Mouse (Mus musculus): ENCODE results near the gene Sat2. TPM values are rescaled to one million over a fixed set of nuclear protein-coding genes. Genes with fewer than 3 reads are reported as not detected.

Sat2 gene
- polyA plus RNA-seq (2015; fragmentation: Nextera tagmentation; extraction: Ambion mirVana), result 22.0 and 24.7 TPM in 2 replicates

GRCm38 (mm10) chr11:69621571-69622268, at the start of gene Sat2:
TSS of gene Sat2 (plus strand) at chr11:69622024.
- H3K4me2 ChIP-seq, result peak within 1 kb of the TSS; percentile 82
- ATAC-seq (ENCODE audit: low FRiP score), result peak; percentile 92
- H3K27ac ChIP-seq (replicated peaks), result peak within 1 kb of the TSS; percentile 86
- under 1% methylated on average over 20 of the region's 20 CpGs for WGBS
- no peaks in the 10 kb centered on the region for H3K9me3 ChIP-seq (replicated peaks)
- peak within 1 kb of the TSS; percentile 56 for H3K4me3 ChIP-seq (replicated peaks)
- no peaks in the 10 kb centered on the region for H3K36me3 ChIP-seq
- H3K9ac ChIP-seq (replicated peaks), result peak within 1 kb of the TSS; percentile 63
- H3K4me1 ChIP-seq, result peaks cover 20% of the 10 kb centered on the region
- no peaks in the 10 kb centered on the region for H3K27me3 ChIP-seq (replicated peaks)

GRCm38 (mm10) chr11:69575220-69575619, 46.6 kb upstream of the Sat2 start:
- 72% methylated on average over 3 of the region's 3 CpGs for WGBS
- Histone ChIP-seq H3K27ac (replicated peaks) (no peak overlapping the region), H3K27me3 (replicated peaks) (no peaks in the 10 kb centered on the region), H3K4me2 (no peak overlapping the region), H3K9me3 (replicated peaks) (no peaks in the 10 kb centered on the region), H3K36me3 (peaks cover 23% of the 10 kb centered on the region), H3K4me3 (replicated peaks) (no peak overlapping the region), H3K4me1 (peaks cover 43% of the 10 kb centered on the region), H3K9ac (replicated peaks) (no peak overlapping the region)
- ATAC-seq (ENCODE audit: low FRiP score), result no peak

GRCm38 (mm10) chr11:69576307-69576706, 45.5 kb upstream of the Sat2 start:
- H3K27ac ChIP-seq (replicated peaks), result no peak overlapping the region
- no peak overlapping the region for H3K4me2 ChIP-seq
- H3K27me3 ChIP-seq (replicated peaks), result no peaks in the 10 kb centered on the region
- WGBS, result 79% methylated on average over 5 of the region's 5 CpGs
- H3K4me1 ChIP-seq, result peaks cover 43% of the 10 kb centered on the region
- peaks cover 12% of the 10 kb centered on the region for H3K36me3 ChIP-seq
- ATAC-seq (ENCODE audit: low FRiP score), result no peak
- no peaks in the 10 kb centered on the region for H3K9me3 ChIP-seq (replicated peaks)
- H3K4me3 ChIP-seq (replicated peaks), result no peak overlapping the region
- no peak overlapping the region for H3K9ac ChIP-seq (replicated peaks)

GRCm38 (mm10) chr11:69578301-69578700, 43.5 kb upstream of the Sat2 start:
- Histone ChIP-seq H3K9ac (replicated peaks) (peak overlapping the region; percentile 77), H3K4me1 (peaks cover 58% of the 10 kb centered on the region), H3K36me3 (peaks cover 3% of the 10 kb centered on the region; the same call in 1 of the 2 replicates), H3K27me3 (replicated peaks) (no peaks in the 10 kb centered on the region), H3K27ac (replicated peaks) (no peak overlapping the region; the same call in 1 of the 2 replicates), H3K4me2 (peak overlapping the region; percentile 90), H3K9me3 (replicated peaks) (no peaks in the 10 kb centered on the region), H3K4me3 (replicated peaks) (peak overlapping the region; percentile 83)
- no peak for ATAC-seq (ENCODE audit: low FRiP score)
- WGBS, result 18% methylated on average over 15 of the region's 15 CpGs

- Histone ChIP-seq H3K9ac (replicated peaks) (peak overlapping the region; percentile 77), H3K4me1 (peaks cover 58% of the 10 kb centered on the region), H3K27me3 (replicated peaks) (no peaks in the 10 kb centered on the region), H3K27ac (replicated peaks) (peak overlapping the region; percentile 96), H3K9me3 (replicated peaks) (no peaks in the 10 kb centered on the region), H3K4me2 (peak overlapping the region; percentile 90), H3K36me3 (peaks cover 3% of the 10 kb centered on the region; the same call in 1 of the 2 replicates), H3K4me3 (replicated peaks) (peak overlapping the region; percentile 83)
- peak; percentile 91 for ATAC-seq (ENCODE audit: low FRiP score)
- 2% methylated on average over 39 of the region's 39 CpGs for whole genome bisulfite sequencing
Observed at GRCm38 (mm10) chr11:69579128-69580017, 42.5 kb upstream of the Sat2 start.

- H3K4me1 ChIP-seq, result peaks cover 53% of the 10 kb centered on the region
- WGBS, result 0% methylated on average over 13 of the region's 13 CpGs
Observed at GRCm38 (mm10) chr11:69580091-69580514, 41.7 kb upstream of the Sat2 start, which contains the start of the genes Wrap53 and Trp53. TSS of gene Wrap53 (minus strand) at chr11:69580255. TSS of gene Trp53 (plus strand) at chr11:69580359.

GRCm38 (mm10) chr11:69580572-69581146, 41.2 kb upstream of the Sat2 start:
- H3K4me1 ChIP-seq, result peaks cover 47% of the 10 kb centered on the region
- WGBS, result under 1% methylated on average over 25 of the region's 25 CpGs
- no peaks in the 10 kb centered on the region for H3K27me3 ChIP-seq (replicated peaks)
- H3K9me3 ChIP-seq (replicated peaks), result no peaks in the 10 kb centered on the region
- H3K4me3 ChIP-seq (replicated peaks), result peak overlapping the region; percentile 83
- peak overlapping the region; percentile 75 for H3K9ac ChIP-seq (replicated peaks)
- peak overlapping the region; percentile 90 for H3K4me2 ChIP-seq
- peak; percentile 9; the same call in 1 of the 2 replicates for ATAC-seq (ENCODE audit: low FRiP score)
- H3K36me3 ChIP-seq, result no peaks in the 10 kb centered on the region
- peak overlapping the region; percentile 96 for H3K27ac ChIP-seq (replicated peaks)

More at GRCm38 (mm10) chr11:69580091-69580514, 41.7 kb upstream of the Sat2 start, which contains the start of the genes Wrap53 and Trp53:
- peak; percentile 72 for ATAC-seq (ENCODE audit: low FRiP score)
- H3K27me3 ChIP-seq (replicated peaks), result no peaks in the 10 kb centered on the region
- H3K9ac ChIP-seq (replicated peaks), result peak within 1 kb of the TSS; percentile 77
- no peaks in the 10 kb centered on the region for H3K36me3 ChIP-seq
- H3K27ac ChIP-seq (replicated peaks), result peak within 1 kb of the TSS; percentile 96
- H3K4me2 ChIP-seq, result peak within 1 kb of the TSS; percentile 90
- no peaks in the 10 kb centered on the region for H3K9me3 ChIP-seq (replicated peaks)
- peak within 1 kb of the TSS; percentile 83 for H3K4me3 ChIP-seq (replicated peaks)

- H3K27ac ChIP-seq (replicated peaks), result peak overlapping the region; percentile 96
- under 1% methylated on average over 36 of the region's 36 CpGs for WGBS
- no peaks in the 10 kb centered on the region for H3K27me3 ChIP-seq (replicated peaks)
- peak; percentile 78 for ATAC-seq (ENCODE audit: low FRiP score)
- peak overlapping the region; percentile 90 for H3K4me2 ChIP-seq
- H3K4me1 ChIP-seq, result peaks cover 43% of the 10 kb centered on the region
- no peaks in the 10 kb centered on the region for H3K9me3 ChIP-seq (replicated peaks)
- H3K9ac ChIP-seq (replicated peaks), result peak overlapping the region; percentile 75
- peak overlapping the region; percentile 83 for H3K4me3 ChIP-seq (replicated peaks)
- H3K36me3 ChIP-seq, result no peaks in the 10 kb centered on the region
Observed at GRCm38 (mm10) chr11:69581147-69581688, 40.6 kb upstream of the Sat2 start.

GRCm38 (mm10) chr11:69581814-69582213, 40.0 kb upstream of the Sat2 start:
- WGBS, result under 1% methylated on average over 8 of the region's 8 CpGs
- ATAC-seq (ENCODE audit: low FRiP score), result no peak

GRCm38 (mm10) chr11:69582230-69582805, 39.5 kb upstream of the Sat2 start:
- 64% methylated on average over 9 of the region's 9 CpGs for WGBS
- H3K4me3 ChIP-seq (replicated peaks), result peak overlapping the region; percentile 83; the same call in 1 of the 2 replicates
- H3K36me3 ChIP-seq, result peaks cover under 1% of the 10 kb centered on the region; the same call in 1 of the 2 replicates
- no peaks in the 10 kb centered on the region for H3K9me3 ChIP-seq (replicated peaks)
- peak overlapping the region; percentile 90 for H3K4me2 ChIP-seq
- no peak overlapping the region for H3K27ac ChIP-seq (replicated peaks)
- H3K27me3 ChIP-seq (replicated peaks), result no peaks in the 10 kb centered on the region
- no peak for ATAC-seq (ENCODE audit: low FRiP score)
- peak overlapping the region; percentile 35 for H3K9ac ChIP-seq (replicated peaks)
- peaks cover 32% of the 10 kb centered on the region for H3K4me1 ChIP-seq

More at GRCm38 (mm10) chr11:69581814-69582213, 40.0 kb upstream of the Sat2 start:
- peaks cover 37% of the 10 kb centered on the region for H3K4me1 ChIP-seq
- H3K9ac ChIP-seq (replicated peaks), result peak overlapping the region; percentile 75
- no peaks in the 10 kb centered on the region for H3K36me3 ChIP-seq
- H3K27me3 ChIP-seq (replicated peaks), result no peaks in the 10 kb centered on the region
- H3K4me3 ChIP-seq (replicated peaks), result peak overlapping the region; percentile 83
- H3K27ac ChIP-seq (replicated peaks), result peak overlapping the region; percentile 96
- peak overlapping the region; percentile 90 for H3K4me2 ChIP-seq
- H3K9me3 ChIP-seq (replicated peaks), result no peaks in the 10 kb centered on the region

Measured in neural tube, embryonic 15.5 days (tissue).